Mouse (Mus musculus): ENCODE measurements around the gene Pgm2. TPM values are rescaled to one million over a fixed set of nuclear protein-coding genes. Genes with fewer than 3 reads are reported as not detected.

The Pgm2 gene
- total RNA-seq (2021), result 10 to 100 TPM; 12.2 to 14.4 TPM
- long read RNA-seq, experiment 1, transcript Pgm2-201 (14 exons, 2,369 nt), result major isoform, 27 of 33 reads
- long read RNA-seq, experiment 1, partial matches to known transcripts, result 3 of 33 reads
- long read RNA-seq, experiment 1, other reads (novel, unspliced or antisense), result 3 of 33 reads
- long read RNA-seq, experiment 2, transcript Pgm2-201 (14 exons, 2,369 nt), result major isoform, 24 of 26 reads
- long read RNA-seq, experiment 2, partial matches to known transcripts, result 1 of 26 reads
- long read RNA-seq, experiment 2, other reads (novel, unspliced or antisense), result 1 of 26 reads

DNA sequence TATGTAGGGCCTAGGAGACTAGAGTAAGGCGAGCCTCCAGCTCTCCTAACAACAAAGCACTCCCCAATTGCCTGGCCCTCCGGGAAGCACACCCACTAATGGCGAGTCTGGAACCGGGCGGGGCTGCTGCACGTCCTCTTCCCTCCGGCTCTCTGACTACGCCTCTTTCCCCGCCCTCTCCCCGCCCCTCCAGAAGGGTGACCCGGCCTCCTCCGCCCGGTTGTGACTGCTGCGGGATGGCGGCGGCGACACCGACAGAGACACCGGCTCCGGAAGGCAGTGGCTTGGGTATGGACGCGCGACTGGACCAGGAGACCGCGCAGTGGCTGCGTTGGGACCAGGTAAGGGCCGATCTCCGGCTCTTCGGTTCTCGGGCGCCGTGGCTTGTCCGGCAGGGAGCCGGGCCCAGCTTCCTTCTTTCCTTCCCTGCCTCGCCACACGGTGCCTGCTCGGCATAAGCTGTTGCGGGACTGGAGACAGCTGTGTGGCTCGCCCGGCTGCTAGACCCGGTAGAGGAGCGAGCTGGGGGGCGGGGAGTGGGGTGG lies at the start of gene Pgm2:
TSS of gene Pgm2 (plus strand) at position 203 of the 545 bp plus-strand sequence.
- DNase-seq (ENCODE audit: low spot score in 2 of 2), result peak; percentile 77 to 86

DNA sequence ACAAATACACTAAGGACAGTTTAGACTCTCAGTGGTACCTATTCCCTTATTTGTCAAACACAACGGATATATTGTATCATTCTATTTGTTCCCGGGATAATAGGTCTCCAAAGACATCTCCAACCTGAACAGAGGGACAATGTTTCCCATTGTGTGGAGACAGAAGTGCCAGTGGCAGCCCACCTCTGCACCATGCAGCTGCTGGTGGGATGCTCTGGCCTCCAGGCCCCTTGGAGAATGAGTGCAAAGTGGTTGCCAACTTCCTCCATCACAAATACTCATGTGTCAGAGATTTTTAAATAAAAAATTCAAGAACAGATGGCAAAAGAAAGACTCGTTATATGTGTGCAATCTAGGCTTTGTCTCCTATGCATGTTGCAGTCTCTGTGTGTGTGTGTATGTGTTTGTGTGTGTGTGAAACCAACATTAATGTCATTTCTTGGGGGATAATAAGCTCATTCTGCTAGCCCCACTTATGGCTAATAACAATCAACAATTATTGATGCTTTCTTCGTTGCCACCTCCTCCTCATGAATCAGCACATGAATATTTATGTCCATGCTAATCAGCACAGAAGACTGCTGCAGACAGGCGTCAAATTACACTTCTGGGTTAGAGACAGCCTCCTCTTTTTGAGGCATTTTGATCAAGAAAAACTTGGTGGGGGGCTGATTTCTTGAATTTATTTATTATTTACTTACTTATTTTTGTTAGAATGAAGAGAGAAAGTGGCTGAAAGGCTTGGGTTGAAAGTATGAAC lies 48.9 kb upstream of the Pgm2 start:
- DNase-seq (ENCODE audit: low spot score in 2 of 2), result no peak

DNA sequence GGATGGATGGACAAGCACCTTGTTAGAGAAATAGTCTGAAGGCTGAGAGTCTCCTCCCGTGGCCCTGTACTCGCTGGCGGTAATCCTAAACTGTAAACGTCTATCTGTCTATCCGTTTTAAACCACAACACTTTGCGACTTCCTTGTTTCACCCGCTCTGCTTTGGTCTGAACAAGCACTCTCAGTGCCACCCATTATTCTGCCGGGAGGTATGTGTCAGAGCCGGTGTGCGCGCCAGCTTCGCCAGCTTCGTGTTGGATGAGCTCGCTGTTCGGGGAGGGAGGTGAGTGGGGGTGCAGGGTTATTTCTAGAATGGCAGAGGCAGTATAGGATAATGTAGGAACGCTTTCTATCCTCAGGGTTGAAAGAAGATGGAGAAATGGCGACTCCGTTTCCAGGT lies 48.0 kb upstream of the Pgm2 start:
- DNase-seq (ENCODE audit: low spot score in 2 of 2), result no peak

DNA sequence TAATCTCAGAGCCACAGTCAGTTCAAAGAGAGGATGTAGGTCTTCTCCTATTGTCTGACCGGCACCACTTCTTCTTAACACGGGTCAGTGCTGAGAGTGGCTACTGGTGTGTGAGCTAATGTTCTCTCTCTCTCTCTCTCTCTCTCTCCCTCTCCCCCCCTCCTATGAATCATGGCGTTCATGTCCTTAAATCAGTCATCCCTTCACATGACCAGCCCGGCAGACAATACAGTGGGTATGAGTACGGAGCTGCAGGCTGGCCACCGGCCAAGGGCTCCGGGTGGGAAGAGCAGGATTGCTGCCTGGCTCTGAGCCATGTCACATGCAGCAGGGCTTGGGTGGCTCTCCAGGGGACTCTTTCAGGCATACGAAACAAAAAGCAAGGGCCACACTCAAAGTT lies 47.2 kb upstream of the Pgm2 start:
- DNase-seq (ENCODE audit: low spot score in 2 of 2), result peak in 1 of 2 experiments; percentile 44

DNA sequence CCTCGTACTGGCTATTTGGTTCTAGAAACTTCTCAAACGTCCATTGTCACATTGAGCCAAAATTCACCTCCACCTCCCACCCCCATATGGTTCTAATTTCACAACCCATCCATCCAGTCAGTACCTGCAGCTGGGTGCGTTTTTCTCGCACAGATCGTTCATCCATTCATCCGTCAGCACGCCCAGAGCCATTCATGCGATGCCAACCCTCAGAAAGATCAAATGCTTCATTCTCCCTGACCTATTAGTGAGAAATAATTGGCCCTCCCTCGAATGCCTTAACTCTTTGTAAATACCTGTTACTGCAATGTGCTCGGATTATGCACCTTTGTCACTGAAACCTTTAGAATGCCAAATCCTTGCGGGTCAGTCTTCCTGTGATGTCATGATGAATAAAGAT lies 45.8 kb upstream of the Pgm2 start:
- no peak for DNase-seq (ENCODE audit: low spot score in 2 of 2)

DNA sequence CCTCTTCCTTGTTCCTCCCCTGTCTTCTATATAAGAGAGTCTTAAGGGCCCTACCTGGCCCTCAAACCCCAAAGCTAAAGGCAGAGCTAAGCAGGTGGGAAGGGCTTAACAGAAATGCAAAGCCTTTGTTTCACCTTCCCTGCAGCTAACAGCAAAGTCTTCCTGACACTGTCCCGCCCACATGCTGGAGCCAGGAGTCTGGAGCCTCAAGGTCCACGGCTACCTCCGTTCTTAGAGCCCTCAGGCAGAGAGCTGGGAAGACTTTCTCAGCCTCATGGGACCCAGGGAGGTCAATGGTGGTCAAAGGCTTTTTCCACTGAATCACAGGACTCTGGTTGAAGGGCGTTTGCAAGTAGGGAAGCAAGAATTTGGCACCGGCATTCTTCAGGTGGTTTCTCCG lies 44.8 kb upstream of the Pgm2 start:
- DNase-seq (ENCODE audit: low spot score in 2 of 2), result no peak

DNA sequence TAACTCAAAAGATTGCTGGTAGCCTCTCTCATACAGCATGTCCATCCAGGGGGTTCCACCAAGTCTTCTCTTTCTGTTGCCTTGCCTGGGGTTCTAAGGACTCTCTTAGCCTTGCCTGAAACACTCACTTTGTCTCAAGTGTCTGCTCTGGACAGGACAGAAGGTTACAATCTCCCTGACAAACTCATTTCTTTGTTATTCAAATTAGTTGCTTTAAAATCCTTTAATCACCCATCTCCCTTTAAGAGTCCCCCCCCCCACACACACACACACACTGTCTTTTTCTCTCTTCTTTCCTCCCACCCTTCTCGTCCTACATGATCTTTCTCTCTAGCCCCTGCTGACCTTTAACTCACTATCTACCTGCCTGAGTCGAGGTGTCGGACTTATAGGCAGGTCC lies 44.1 kb upstream of the Pgm2 start:
- DNase-seq (ENCODE audit: low spot score in 2 of 2), result no peak

DNA sequence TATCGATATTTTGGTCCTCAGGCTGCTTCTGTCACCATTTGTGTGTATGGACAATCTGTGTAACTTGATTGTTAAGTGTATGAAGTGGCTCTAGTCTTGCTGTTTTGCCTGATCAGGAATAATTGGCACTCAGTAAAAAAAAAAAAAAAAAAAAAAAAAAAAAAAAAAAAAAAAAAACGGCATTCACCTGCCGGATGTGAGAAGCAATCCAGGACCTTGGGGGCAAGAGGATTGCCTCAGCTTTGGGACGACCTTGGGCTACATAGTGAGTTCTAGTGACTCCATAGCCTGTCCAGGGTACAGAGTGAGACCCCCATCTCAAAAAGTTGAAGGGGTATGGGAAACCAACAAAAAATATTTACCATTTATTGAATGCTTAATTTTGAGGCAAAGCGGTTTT lies 43.5 kb upstream of the Pgm2 start:
- DNase-seq (ENCODE audit: low spot score in 2 of 2), result no peak

DNA sequence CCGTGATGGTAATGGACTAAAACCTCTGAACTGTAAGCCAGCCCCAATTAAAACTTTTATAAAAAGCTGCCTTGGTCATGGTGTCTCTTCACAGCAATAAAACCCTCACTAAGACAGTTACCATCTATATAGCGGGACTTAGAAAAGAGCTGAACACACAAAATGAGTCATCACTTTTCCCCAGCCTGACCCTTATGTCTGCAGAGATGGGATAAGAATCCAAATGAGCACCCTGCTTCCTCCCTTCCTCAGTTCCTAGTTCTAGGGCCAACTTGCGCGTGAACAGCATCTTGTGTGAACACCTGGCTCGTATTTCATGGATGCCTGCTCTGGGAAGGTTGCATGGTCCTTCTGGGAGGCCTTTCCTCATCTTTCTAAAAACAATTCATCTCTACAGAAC lies 39.7 kb upstream of the Pgm2 start:
- no peak for DNase-seq (ENCODE audit: low spot score in 2 of 2)

DNA sequence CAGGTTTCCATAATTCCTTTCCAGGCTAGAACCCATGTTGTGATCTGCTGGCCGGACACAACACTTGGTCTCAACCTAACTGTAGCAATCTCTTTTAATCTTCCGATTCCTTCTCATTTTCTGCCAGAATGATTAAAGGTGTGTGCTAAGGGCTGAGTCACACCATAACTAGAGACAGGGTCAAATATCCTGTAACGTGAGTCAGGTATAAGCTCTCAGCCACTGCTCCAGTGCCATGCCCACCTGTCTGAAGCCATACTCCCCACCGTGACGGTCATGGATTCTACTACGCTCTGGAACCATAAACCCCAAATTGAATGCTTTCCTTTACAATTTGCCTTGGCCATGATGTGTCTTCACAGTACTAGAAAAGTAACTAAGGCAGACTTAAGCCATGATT lies 36.5 kb upstream of the Pgm2 start:
- DNase-seq (ENCODE audit: low spot score in 2 of 2), result no peak

DNA sequence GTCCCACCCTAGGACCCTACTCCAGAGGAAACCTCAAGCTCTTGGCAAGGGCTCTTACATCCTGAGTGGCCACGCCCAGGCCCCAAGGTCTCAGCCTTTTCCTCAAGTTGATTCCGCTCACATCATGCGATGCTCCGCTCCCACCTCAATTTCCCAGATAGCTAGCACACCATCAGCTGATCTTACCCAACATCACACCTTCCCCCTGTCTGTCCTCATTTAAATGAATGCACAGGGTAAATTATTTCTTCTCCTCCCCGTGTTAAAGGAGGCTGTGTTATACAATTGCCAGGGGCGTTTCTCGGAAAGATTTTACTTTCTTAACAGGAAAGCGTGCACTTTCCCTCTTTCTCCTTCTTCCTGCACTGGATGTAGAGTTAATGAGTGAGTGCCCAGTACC lies 31.9 kb upstream of the Pgm2 start:
- no peak for DNase-seq (ENCODE audit: low spot score in 2 of 2)

DNA sequence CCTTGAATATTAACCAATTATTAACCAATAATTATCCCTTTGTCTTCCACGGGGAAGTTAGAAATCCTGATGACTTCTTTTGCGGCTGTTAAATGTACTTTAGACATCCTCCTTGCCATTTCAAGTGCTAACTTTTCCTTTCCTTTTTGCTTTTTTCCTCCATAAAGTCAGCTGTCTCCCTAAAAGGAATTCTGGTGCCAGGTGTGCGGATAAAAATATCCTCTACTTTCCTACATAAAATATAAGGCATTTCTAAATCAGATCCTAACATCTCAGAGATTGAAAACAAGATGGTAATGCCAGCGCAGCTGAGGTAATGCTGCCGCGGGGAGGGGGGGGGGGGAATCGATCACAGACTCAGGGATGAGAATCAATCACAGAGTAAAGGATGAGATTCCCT lies 31.1 kb upstream of the Pgm2 start:
- DNase-seq (ENCODE audit: low spot score in 2 of 2), result no peak

DNA sequence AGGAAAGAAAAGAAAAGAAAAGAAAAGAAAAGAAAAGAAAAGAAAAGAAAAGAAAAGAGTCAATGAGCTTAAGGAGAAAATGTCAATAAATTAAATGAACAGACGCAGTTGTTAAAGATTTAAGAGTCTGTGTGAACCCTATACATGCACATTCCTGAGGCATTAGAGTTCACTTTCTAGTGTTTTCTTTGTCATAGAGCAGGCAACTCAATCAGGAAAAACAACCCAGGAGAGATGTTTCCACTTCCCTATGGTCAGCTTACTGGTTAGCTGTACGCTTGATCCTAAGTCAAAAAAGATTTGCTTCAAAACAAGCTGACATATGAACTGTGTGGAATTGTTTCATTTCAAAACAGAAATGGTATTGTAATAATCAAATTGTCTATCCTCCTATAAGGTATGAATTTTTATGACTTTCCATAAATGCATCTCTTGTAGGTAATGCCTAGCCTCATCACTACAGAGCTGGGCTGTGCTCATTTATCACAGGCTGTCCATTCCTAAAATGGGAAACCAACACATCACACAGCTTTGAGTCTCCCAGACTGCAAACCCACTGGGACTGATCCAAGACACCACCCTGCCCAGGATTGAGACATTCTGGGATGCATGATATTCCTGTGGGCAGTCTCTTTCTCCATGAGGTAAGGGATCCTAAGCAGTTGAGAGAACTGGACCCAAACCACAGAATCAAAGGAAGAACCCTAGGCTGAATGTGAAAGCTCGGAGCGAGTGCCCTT lies 29.7 kb upstream of the Pgm2 start:
- no peak for DNase-seq (ENCODE audit: low spot score in 2 of 2)

DNA sequence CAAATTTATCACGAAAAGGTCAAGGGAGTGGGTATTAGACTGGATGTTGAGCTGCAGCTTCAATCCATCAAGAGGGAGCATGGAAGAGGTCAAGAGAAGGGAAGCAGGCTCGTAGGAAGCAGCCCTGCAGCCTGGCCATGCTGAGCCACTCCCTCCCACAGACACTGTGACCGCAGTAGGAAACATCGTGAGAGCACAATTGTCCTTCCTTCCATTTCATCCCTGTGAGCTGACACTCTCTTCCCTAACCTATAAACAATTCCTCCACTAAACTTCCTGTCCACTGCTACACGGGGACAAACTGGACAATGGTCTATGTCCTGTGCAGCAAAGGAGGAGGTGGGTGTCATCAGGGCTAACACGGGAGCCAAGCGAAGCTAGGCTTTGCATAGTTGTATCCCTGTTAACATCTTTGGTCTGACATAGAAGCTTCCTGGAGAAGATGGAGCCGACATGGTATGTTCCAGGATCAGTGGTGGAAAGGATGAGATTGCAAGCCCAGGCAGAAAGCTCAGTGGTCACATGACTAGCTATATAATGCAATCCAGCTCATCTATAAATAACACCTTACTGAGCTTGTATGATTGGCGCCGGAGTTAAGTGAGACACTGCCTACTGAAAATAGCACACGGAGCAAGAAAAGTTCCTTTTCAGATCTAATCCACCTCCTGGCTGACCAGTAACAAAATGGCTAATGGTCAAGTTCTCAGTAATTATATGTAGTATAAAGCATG lies 29.0 kb upstream of the Pgm2 start:
- DNase-seq (ENCODE audit: low spot score in 2 of 2), result no peak

DNA sequence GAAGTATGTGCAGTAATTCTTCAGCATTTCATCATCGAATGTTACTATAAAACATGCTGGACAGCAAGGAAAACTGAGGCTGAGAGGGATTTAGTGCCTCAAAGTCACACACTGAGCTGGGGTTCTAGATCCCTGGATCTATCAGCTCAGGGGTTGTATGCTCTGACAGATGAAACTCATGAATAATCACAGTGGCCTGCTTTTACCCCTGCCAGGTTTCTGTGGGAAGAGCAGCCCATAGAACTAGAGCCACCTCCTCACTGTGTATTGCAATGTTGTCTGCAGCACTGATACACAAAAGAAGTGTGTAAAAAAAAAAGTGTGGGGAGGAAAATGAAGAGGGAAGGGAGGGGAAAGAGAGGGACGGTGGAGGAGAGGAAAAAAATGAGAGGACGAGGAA lies 28.3 kb upstream of the Pgm2 start:
- no peak for DNase-seq (ENCODE audit: low spot score in 2 of 2)

DNA sequence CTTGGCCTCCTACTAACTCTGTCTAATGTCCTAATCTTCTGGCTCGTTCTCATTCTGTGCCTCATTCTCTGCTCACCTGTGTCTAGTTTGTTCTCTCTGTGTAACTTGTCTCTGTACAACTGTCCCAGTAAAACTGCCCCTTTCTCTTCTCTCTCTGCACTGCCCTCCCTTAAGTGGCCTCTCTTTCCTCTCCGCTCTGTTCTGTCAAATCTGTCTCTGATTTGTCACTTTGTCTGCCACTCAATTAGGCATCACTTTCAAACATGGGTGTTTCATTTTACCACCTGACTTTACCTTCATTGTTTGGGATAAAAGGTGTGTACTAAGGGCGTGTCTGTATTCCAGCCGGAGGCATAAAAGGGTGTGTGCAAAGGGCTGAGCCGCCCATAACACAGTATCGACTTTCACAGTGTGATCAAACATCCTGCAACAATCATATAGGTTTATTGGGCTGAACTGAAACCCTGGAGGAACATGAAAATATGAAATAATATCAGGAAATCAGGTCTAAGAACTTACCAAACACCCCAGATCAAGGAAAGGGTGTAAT lies 27.2 kb upstream of the Pgm2 start:
- DNase-seq (ENCODE audit: low spot score in 2 of 2), result no peak

DNA sequence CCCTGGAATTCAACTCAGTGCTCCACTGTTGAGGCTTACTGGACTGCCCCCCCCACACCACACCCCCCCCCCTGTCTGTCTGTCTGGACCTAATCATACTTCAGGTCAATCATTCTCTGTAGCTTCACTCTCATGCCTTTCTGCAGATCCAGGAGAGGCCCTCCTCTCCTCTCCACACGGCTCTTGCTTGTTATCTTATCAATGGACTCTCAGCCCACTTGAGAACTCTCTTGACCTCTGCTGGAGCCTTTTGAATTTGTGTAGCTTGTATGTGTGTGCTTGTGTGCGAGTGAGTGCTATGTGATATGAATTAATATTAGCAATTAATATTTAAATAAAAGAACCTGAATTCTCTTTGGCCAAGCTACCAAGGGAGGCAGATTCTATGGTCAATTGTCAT lies 26.6 kb upstream of the Pgm2 start:
- no peak for DNase-seq (ENCODE audit: low spot score in 2 of 2)

DNA sequence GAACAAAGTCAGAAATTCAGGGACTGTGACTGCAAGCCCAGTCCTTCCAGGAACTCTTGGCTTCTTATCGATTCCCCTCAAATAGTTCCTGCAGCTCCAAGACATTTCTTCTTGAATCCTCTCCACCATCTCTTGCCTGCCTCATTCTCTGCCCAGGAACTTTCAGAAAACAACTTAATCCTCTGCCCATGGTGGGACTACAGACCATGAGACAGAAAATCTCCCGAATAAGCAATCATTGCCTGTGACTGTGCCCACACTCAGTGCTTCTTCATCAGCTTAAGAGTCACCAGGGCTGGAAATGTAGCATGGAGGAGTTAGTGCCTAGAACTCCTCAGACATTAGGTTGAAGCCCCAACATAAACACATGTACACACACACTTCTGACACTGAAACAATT lies 25.2 kb upstream of the Pgm2 start:
- no peak for DNase-seq (ENCODE audit: low spot score in 2 of 2)

DNA sequence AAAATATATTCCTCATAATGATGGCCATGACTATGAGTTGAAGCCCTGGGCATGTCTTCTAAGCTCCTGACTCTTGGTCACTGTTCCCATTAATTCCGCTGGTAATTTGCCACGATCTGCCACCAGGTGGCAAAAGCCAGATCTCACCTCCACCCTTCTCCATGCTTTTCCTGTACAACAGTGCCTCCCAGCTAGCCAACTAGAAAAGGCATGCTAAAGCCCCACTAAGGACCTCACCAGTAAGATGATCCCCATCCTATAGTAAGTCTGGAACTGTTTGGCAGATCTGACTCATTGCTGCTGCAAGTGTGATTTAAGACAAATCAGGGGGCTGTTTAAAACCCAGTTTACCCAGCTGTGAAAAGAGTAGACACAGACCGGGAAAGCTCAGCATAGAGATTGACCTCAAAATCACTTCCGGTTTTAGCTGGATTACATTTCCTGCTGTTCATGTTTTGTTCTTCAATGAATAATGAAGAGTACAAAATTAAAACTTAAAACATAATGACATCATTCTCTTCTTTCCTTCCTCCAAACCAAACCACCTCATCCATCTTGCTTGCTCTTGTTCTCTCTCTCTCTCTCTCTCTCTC lies 22.6 kb upstream of the Pgm2 start:
- DNase-seq (ENCODE audit: low spot score in 2 of 2), result peak in 1 of 2 experiments; percentile 32

DNA sequence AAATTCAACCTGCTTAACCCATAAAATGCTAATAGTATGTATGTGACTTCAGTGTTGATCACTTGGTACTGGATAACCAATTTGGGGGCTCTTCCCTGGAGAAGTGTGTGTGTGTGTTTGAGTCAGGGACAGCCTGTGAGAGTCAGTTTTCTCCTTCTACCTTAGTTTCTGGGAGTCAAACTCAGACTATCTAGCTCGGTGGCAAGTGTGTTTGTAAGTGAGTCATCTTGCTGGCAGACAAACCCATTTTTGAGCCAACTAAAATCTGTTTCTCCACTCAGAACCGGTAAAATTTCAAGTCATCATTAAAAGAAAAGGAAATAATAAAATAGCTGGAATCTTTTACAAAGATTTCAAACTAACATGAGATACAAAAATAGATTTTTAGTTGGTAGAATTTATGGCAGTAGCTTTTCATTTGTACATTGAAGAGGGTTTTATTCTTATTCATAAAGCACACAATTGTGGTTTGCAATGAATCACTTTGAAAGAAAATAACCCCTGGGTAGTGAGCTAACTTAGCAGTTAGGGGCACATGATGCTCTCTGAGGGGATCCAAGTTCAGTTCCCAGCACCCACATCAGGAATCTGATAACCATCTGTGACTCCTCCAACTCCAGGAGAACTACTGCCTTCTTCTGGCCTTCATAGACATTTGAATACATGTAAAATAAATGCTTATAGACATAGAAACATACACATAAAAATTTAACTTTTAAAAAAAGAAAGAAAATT lies 21.8 kb upstream of the Pgm2 start:
- no peak for DNase-seq (ENCODE audit: low spot score in 2 of 2)
